Mouse (Mus musculus) embryonic facial prominence, embryonic 14.5 days (tissue): ENCODE results near the gene Manbal. TPM values are rescaled to one million over a fixed set of nuclear protein-coding genes. Genes with fewer than 3 reads are reported as not detected.

Source experiments
- ATAC-seq: fragments of 200-750 bp; cut with Nextera tagmentation; 2 replicates; pipeline ENCODE4 v1.8.0; 2017; ENCODE audit warnings: low read depth, moderate number of reproducible peaks, moderate TSS enrichment
- DNase-seq: peaks from one replicate; pipeline ENCODE4 v3.0.0-alpha.2; 2015; ENCODE audit warnings: low spot score
- H3K27ac ChIP-seq: fragments of 300-500 bp; sonication (generic); replicated peaks from 2 replicates; pipeline ENCODE4 v1.5.1; 2014; ENCODE audit warnings: low read depth, mild to moderate bottlenecking, low read length, moderate library complexity
- H3K27me3 ChIP-seq: fragments of 300-500 bp; sonication (generic); replicated peaks from 2 replicates; pipeline ENCODE4 v1.6.1; 2014; ENCODE audit warnings: low read length; ENCODE audit not compliant: control insufficient read depth, insufficient read depth
- H3K36me3 ChIP-seq: fragments of 300-500 bp; sonication (generic); 2 replicates; pipeline ENCODE4 v1.6.1; 2014; ENCODE audit warnings: low read length, mixed read lengths; ENCODE audit not compliant: control insufficient read depth, insufficient read depth
- H3K4me1 ChIP-seq: fragments of 300-500 bp; sonication (generic); 2 replicates; pipeline ENCODE4 v1.6.1; 2014; ENCODE audit warnings: antibody characterized with exemption, low read length; ENCODE audit not compliant: control insufficient read depth, insufficient read depth
- H3K4me2 ChIP-seq: fragments of 300-500 bp; sonication (generic); 2 replicates; pipeline ENCODE4 v1.6.1; 2014; ENCODE audit warnings: low read depth, mild to moderate bottlenecking, low read length, moderate library complexity, mixed read lengths
- H3K4me3 ChIP-seq: fragments of 300-500 bp; sonication (generic); 2 replicates; pipeline ENCODE4 v1.5.1; 2014; ENCODE audit warnings: low read depth, mild to moderate bottlenecking, low read length
- H3K9ac ChIP-seq: fragments of 300-500 bp; sonication (generic); 2 replicates; pipeline ENCODE4 v1.6.1; 2014; ENCODE audit warnings: low read depth, mild to moderate bottlenecking, low read length, moderate library complexity, mixed read lengths
- H3K9me3 ChIP-seq: fragments of 300-500 bp; sonication (generic); 2 replicates; pipeline ENCODE4 v1.6.1; 2016; ENCODE audit warnings: low read length; ENCODE audit not compliant: control insufficient read depth
- WGBS: fragments of 180-500 bp; shearing (Covaris S2); extraction: QIAGEN DNeasy Blood & Tissue Kit; methylation state at CpG from one replicate; pipeline ENCODE4 v1.1.7; 2014; 5-methylcytosine and 5-hydroxymethylcytosine counted together
- polyA plus RNA-seq: library from polyadenylated mRNA; unstranded; fragments of >200 nt; fragmentation: Nextera tagmentation; extraction: Ambion mirVana; gene quantifications from 2 replicates; pipeline ENCODE4 v1.2.1, GENCODE M21; 2014

Gene Manbal
- polyA plus RNA-seq, 1 experiment from 2014 or later = 39.7 TPM

DNA sequence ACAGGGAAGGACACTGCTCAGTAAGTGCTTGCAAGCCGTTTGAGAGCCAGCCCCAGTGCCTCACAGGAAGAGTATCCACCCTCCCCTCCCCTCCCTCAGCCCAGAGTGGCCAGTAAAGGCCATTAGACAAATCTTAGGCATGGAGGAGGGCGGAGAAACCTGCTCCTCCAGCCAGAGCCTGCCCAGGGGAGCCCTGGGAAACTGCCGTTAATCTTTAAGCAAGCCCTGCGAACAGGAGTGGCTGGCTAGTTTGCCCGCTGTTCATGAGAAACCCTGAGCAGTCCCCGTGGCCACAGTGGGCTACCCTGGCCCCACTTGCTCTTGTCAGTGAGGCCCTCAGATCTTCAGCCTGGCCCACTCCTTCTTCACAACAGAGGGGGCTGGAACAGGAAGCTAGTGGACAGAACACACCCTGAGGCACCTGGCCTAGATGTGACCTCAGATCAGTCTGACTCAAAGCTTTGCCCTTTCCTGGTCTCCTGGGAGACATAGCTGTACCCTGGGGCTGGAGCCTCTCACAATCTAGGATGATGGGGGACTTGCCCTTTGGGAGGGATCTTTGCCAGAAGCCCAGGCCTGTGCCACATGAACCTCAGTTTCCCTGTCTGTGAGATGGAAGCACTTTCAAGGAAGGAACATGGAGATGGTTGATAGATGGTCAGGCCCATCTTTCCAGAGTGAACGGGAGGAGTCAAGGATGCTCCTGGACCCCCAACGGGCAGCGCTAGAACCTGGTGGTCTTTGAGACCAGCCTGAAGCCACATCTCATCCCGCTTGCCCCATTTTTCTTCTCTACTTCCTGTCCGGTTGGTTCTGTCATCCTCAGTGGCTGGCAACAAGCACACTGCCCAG, 55.7 kb downstream of the Manbal start:
- DNase-seq (peak; percentile 56), ATAC-seq (0 out of 2 replicates have a peak, but pooled peaks have one; percentile 9)
- Histone ChIP-seq H3K27ac (peak overlapping the region; percentile 94; the same call in 1 of the 2 replicates), H3K4me1 (peaks cover 22% of the 10 kb centered on the region), H3K4me2 (peak overlapping the region; percentile 89), H3K9me3 (no peaks in the 10 kb centered on the region), H3K27me3 (no peaks in the 10 kb centered on the region), H3K4me3 (peak overlapping the region; percentile 89), H3K9ac (peak overlapping the region; percentile 97), H3K36me3 (0 out of 2 replicates have a peak, but pooled peaks cover 6% of the 10 kb centered on the region)
- 44% methylated on average over 11 of the region's 11 CpGs for WGBS

GRCm38 (mm10) chr2:157423706-157424125, 56.3 kb downstream of the Manbal start:
- WGBS = 10% methylated on average over 16 of the region's 21 CpGs
- H3K4me2 ChIP-seq = peak overlapping the region; percentile 89
- no peak for DNase-seq

DNA sequence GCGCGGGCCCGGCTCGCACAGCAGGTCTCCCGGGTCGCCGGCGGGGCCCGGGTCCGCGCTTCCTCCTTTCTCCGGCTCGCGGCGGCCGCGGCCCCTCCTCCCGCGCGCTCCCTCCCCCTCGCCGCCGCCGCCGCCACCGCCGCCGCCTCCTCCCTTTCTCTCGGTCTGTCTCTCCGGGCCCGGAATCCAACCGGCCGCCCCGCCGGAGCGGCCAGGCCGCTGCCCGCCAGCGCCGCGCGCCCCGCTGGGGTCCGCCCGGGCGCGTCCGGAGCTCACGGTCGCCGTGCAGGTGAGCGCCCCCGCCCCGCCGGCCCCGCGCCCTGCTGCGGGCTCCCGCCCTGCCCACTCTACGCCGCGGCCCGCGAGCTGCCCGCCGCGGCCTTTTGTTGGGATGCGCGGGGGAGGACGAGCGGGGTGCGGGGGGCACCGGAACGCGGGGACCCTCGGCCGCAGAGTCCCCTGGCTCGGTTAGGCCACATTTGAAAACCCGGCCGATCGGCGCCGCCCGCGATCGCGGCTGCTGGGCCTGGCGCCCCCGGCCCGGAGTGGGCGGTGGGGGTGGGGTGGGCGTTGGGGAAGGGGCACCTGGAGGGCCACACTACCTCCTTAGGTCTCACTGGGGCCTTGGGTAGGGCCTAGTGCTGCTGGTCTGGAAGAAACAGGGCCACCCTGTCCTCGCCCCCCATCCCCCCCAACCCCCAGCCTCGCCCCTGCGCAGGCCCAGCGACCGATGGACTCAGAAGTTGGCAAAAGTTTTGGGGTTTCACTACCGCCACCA, 56.9 kb downstream of the Manbal start:
- H3K4me3 ChIP-seq = peak overlapping the region; percentile 89
- 14% methylated on average over 13 of the region's 98 CpGs for WGBS
- ATAC-seq (no peak; the same call in 1 of the 2 replicates), DNase-seq (no peak)
- no peaks in the 10 kb centered on the region for H3K27me3 ChIP-seq
- peaks cover 18% of the 10 kb centered on the region for H3K4me1 ChIP-seq
- peaks cover 16% of the 10 kb centered on the region; the same call in 1 of the 2 replicates for H3K36me3 ChIP-seq
- H3K9ac ChIP-seq = peak overlapping the region; percentile 97
- peak overlapping the region; percentile 89 for H3K4me2 ChIP-seq
- H3K9me3 ChIP-seq = no peaks in the 10 kb centered on the region
- peak overlapping the region; percentile 94 for H3K27ac ChIP-seq

More at GRCm38 (mm10) chr2:157423706-157424125, 56.3 kb downstream of the Manbal start:
- Histone ChIP-seq H3K27ac (peak overlapping the region; percentile 94), H3K36me3 (peaks cover 13% of the 10 kb centered on the region; the same call in 1 of the 2 replicates), H3K9ac (peak overlapping the region; percentile 97), H3K27me3 (no peaks in the 10 kb centered on the region), H3K4me3 (peak overlapping the region; percentile 89), H3K9me3 (no peaks in the 10 kb centered on the region), H3K4me1 (peaks cover 20% of the 10 kb centered on the region)
- ATAC-seq = no peak; the same call in 1 of the 2 replicates

DNA sequence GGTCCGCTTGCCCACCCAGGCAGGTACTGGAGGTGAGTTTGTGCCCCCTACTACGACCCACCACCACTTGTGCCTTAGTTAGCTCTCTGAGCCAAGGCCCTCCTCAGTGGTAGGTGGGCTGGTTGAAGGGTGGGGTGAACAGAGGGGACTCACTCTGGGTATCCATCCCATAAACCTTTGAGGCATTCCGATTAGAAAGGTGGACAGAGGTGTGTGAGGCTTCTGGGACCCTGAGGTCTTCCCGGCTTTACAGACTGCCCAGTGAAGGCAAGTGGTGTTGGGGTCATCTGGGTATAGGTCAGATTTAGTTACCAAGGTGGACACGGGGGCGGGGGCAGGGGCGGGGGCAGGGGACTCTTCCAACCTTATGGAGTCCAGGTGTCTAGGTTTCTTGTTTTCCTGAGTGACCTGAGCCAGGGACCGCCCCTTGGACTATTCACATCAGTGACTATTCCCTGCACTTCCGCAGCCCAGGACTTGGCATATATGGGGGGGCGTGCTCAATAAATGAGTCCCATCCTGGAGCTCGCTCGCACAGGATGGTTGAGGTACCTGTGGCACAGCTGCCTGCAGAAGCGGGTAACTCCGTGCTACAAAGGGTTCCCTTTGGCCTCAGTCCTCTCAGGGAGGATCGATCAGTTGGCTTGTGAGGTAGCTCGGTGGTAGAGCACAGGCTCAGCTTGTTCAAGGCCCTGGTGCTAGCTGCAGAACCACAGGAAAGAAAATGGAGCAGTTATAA, 57.7 kb downstream of the Manbal start:
- H3K9ac ChIP-seq = peak overlapping the region; percentile 97
- WGBS = 50% methylated on average over 16 of the region's 16 CpGs
- H3K4me1 ChIP-seq = peaks cover 23% of the 10 kb centered on the region
- H3K4me2 ChIP-seq = peak overlapping the region; percentile 89
- ATAC-seq = no peak
- H3K36me3 ChIP-seq = peaks cover 16% of the 10 kb centered on the region; the same call in 1 of the 2 replicates
- no peaks in the 10 kb centered on the region for H3K27me3 ChIP-seq
- peak overlapping the region; percentile 89 for H3K4me3 ChIP-seq
- DNase-seq = no peak
- peak overlapping the region; percentile 94 for H3K27ac ChIP-seq
- H3K9me3 ChIP-seq = no peaks in the 10 kb centered on the region

- WGBS = 73% methylated on average over 6 of the region's 6 CpGs
- peaks cover 16% of the 10 kb centered on the region; the same call in 1 of the 2 replicates for H3K36me3 ChIP-seq
- H3K9ac ChIP-seq = peak overlapping the region; percentile 97; the same call in 1 of the 2 replicates
- ATAC-seq (no peak), DNase-seq (no peak)
- H3K27ac ChIP-seq = peak overlapping the region; percentile 94; the same call in 1 of the 2 replicates
- no peaks in the 10 kb centered on the region for H3K9me3 ChIP-seq
- H3K27me3 ChIP-seq = no peaks in the 10 kb centered on the region
- peaks cover 23% of the 10 kb centered on the region for H3K4me1 ChIP-seq
- peak overlapping the region; percentile 89 for H3K4me2 ChIP-seq
- H3K4me3 ChIP-seq = peak overlapping the region; percentile 89; the same call in 1 of the 2 replicates
These were observed 58.2 kb downstream of the Manbal start for GRCm38 (mm10) chr2:157425643-157425988.

- Histone ChIP-seq H3K4me2 (peak overlapping the region; percentile 89), H3K9ac (no peak overlapping the region), H3K9me3 (no peaks in the 10 kb centered on the region), H3K4me3 (no peak overlapping the region), H3K4me1 (peaks cover 23% of the 10 kb centered on the region), H3K36me3 (peaks cover 16% of the 10 kb centered on the region; the same call in 1 of the 2 replicates), H3K27ac (no peak overlapping the region), H3K27me3 (no peaks in the 10 kb centered on the region)
- DNase-seq (no peak), ATAC-seq (no peak)
- WGBS = 72% methylated on average over 6 of the region's 6 CpGs
These were observed 58.8 kb downstream of the Manbal start for GRCm38 (mm10) chr2:157426171-157426570.

GRCm38 (mm10) chr2:157427164-157427563, 59.8 kb downstream of the Manbal start:
- no peak for ATAC-seq
- Histone ChIP-seq H3K27me3 (no peaks in the 10 kb centered on the region), H3K27ac (peak overlapping the region; percentile 39; the same call in 1 of the 2 replicates), H3K36me3 (peaks cover 16% of the 10 kb centered on the region; the same call in 1 of the 2 replicates), H3K4me2 (no peak overlapping the region), H3K9me3 (no peaks in the 10 kb centered on the region), H3K4me1 (peaks cover 30% of the 10 kb centered on the region), H3K4me3 (no peak overlapping the region), H3K9ac (no peak overlapping the region)
- 85% methylated on average over 5 of the region's 5 CpGs for WGBS
- DNase-seq = no peak
